ENCODE assay signal across 7 mouse cellular contexts in genomic region chr10:95562395-95562794, GRCm38 (mm10). TPM values are rescaled to one million over a fixed set of nuclear protein-coding genes. Genes with fewer than 3 reads are reported as not detected.
DNase-seq lines count a peak whose midpoint lies in the region; ATAC-seq and TF ChIP-seq lines count a peak whose summit lies in the region.

No protein-coding gene starts in this region.

- H3K4me3 ChIP-seq in lung, postnatal 0 days (ENCODE audit: low read depth, low read length) = peak overlapping the region; percentile 93
- peak overlapping the region; percentile 92 for H3K4me3 ChIP-seq in forebrain, embryonic 10.5 days
- peak overlapping the region; percentile 95 for H3K4me3 ChIP-seq in limb, embryonic 11.5 days (ENCODE audit: low read depth, low read length)
- H3K4me3 ChIP-seq in stomach, embryonic 14.5 days (ENCODE audit: low read depth, low read length) = peak overlapping the region; percentile 68

- H3K27ac ChIP-seq in lung, postnatal 0 days (ENCODE audit: low read length) = no peak overlapping the region
- peak overlapping the region; percentile 97 for H3K27ac ChIP-seq in forebrain, embryonic 10.5 days
- no peak overlapping the region for H3K27ac ChIP-seq in limb, embryonic 11.5 days (replicated peaks; ENCODE audit: low read depth, low read length)
- peak overlapping the region; percentile 90; the same call in 1 of the 2 replicates for H3K27ac ChIP-seq in stomach, embryonic 14.5 days (ENCODE audit: low read length)

- peaks cover 13% of the 10 kb centered on the region; the same call in 1 of the 2 replicates for H3K4me1 ChIP-seq in lung, postnatal 0 days (ENCODE audit: insufficient read depth, low read depth, low read length)
- H3K4me1 ChIP-seq in forebrain, embryonic 10.5 days = peaks cover 43% of the 10 kb centered on the region
- H3K4me1 ChIP-seq in limb, embryonic 11.5 days (ENCODE audit: control insufficient read depth, insufficient read depth, low read length) = peaks cover 10% of the 10 kb centered on the region; the same call in 1 of the 2 replicates
- peaks cover 26% of the 10 kb centered on the region for H3K4me1 ChIP-seq in stomach, embryonic 14.5 days (ENCODE audit: control insufficient read depth, insufficient read depth, low read length)

- TF ChIP-seq CTCF in lung, postnatal 0 days (IDR thresholded peaks at IDR 0.05) = no peak

- ATAC-seq in lung, postnatal 0 days = no peak
- no peak for ATAC-seq in limb, embryonic 11.5 days (ENCODE audit: insufficient number of reproducible peaks, low FRiP score, low TSS enrichment, low read depth)
- ATAC-seq in stomach, embryonic 14.5 days (ENCODE audit: insufficient number of reproducible peaks, insufficient read depth, low FRiP score, low read depth) = no peak

- no peaks in the 10 kb centered on the region for H3K36me3 ChIP-seq in lung, postnatal 0 days (ENCODE audit: insufficient read depth, low read length)
- H3K36me3 ChIP-seq in forebrain, embryonic 10.5 days (replicated peaks) = peaks cover 31% of the 10 kb centered on the region
- H3K36me3 ChIP-seq in limb, embryonic 11.5 days (ENCODE audit: control insufficient read depth, insufficient read depth, low read length) = no peaks in the 10 kb centered on the region
- no peaks in the 10 kb centered on the region; the same call in 1 of the 2 replicates for H3K36me3 ChIP-seq in stomach, embryonic 14.5 days (ENCODE audit: control insufficient read depth, insufficient read depth, low read length)

- H3K27me3 ChIP-seq in lung, postnatal 0 days (replicated peaks; ENCODE audit: insufficient read depth, low read length) = no peaks in the 10 kb centered on the region
- no peaks in the 10 kb centered on the region for H3K27me3 ChIP-seq in forebrain, embryonic 10.5 days (ENCODE audit: poor library complexity, severe bottlenecking)
- no peaks in the 10 kb centered on the region for H3K27me3 ChIP-seq in limb, embryonic 11.5 days (ENCODE audit: control insufficient read depth, insufficient read depth, low read length)
- H3K27me3 ChIP-seq in stomach, embryonic 14.5 days (ENCODE audit: control insufficient read depth, insufficient read depth, low read length) = no peaks in the 10 kb centered on the region

- H3K4me2 ChIP-seq in lung, postnatal 0 days (replicated peaks; ENCODE audit: low read depth, low read length) = peak overlapping the region; percentile 62
- peak overlapping the region; percentile 80 for H3K4me2 ChIP-seq in limb, embryonic 11.5 days (ENCODE audit: low read depth, severe bottlenecking)
- H3K4me2 ChIP-seq in stomach, embryonic 14.5 days (replicated peaks; ENCODE audit: low read depth, low read length) = peak overlapping the region; percentile 87

- 5% methylated on average over 8 of the region's 8 CpGs for WGBS in lung, postnatal 0 days
- WGBS in forebrain, embryonic 10.5 days = 17% methylated on average over 8 of the region's 8 CpGs
- 9% methylated on average over 8 of the region's 8 CpGs for WGBS in limb, embryonic 11.5 days
- WGBS in stomach, embryonic 14.5 days = 5% methylated on average over 8 of the region's 8 CpGs

- DNase-seq in lung, postnatal 0 days (ENCODE audit: low spot score) = no peak
- no peak for DNase-seq in lung, postnatal 4 days
- DNase-seq in forebrain, embryonic 10.5 days (ENCODE audit: extremely low spot score, low spot score) = no peak
- DNase-seq in limb, embryonic 11.5 days (ENCODE audit: low spot score) = no peak
- DNase-seq in gastrocnemius, adult 18-20 months (ENCODE audit: low spot score) = no peak
- DNase-seq in spleen, postnatal 4 days (ENCODE audit: low spot score in 2 of 2) = no peak

- H3K9ac ChIP-seq in lung, postnatal 0 days (replicated peaks; ENCODE audit: low read depth) = peak overlapping the region; percentile 81
- peak overlapping the region; percentile 95 for H3K9ac ChIP-seq in limb, embryonic 11.5 days (ENCODE audit: low read length)
- H3K9ac ChIP-seq in stomach, embryonic 14.5 days (replicated peaks; ENCODE audit: low read depth, low read length) = peak overlapping the region; percentile 90

- H3K9me3 ChIP-seq in lung, postnatal 0 days (ENCODE audit: low read length) = no peaks in the 10 kb centered on the region
- no peaks in the 10 kb centered on the region for H3K9me3 ChIP-seq in forebrain, embryonic 10.5 days
- no peaks in the 10 kb centered on the region for H3K9me3 ChIP-seq in limb, embryonic 11.5 days (ENCODE audit: control insufficient read depth, low read length)
- no peaks in the 10 kb centered on the region for H3K9me3 ChIP-seq in stomach, embryonic 14.5 days (ENCODE audit: control insufficient read depth, low read depth, low read length)

- TF ChIP-seq EP300 in lung, postnatal 0 days (IDR thresholded peaks at IDR 0.05) = no peak

RNA-seq across cellular contexts. Expression of gene Nudt4, which starts 1.6 kb away (rescaled TPM):
- polyA plus RNA-seq in lung, postnatal 0 days (2015; fragmentation: Nextera tagmentation; extraction: Ambion mirVana) = 50.3 and 53.9 TPM in 2 replicates
- 76.9 and 82.3 TPM in 2 replicates for polyA plus RNA-seq in forebrain, embryonic 10.5 days (2016; fragmentation: Nextera tagmentation; extraction: Ambion mirVana)
- 99.7 and 106 TPM in 2 replicates for polyA plus RNA-seq in limb, embryonic 11.5 days (2014; fragmentation: Nextera tagmentation; extraction: Ambion mirVana)
- polyA plus RNA-seq in stomach, embryonic 14.5 days (2014; fragmentation: Nextera tagmentation; extraction: Ambion mirVana) = 70.6 and 73.3 TPM in 2 replicates
- total RNA-seq in gastrocnemius, adult 18-20 months (2021) = 100 to 1,000 TPM; 287 to 374 TPM

RNA-seq across cellular contexts. Expression of gene Ube2n, which starts 47.5 kb away (rescaled TPM):
- polyA plus RNA-seq in lung, postnatal 0 days (2015; fragmentation: Nextera tagmentation; extraction: Ambion mirVana) = 179 and 189 TPM in 2 replicates
- 460 and 496 TPM in 2 replicates for polyA plus RNA-seq in forebrain, embryonic 10.5 days (2016; fragmentation: Nextera tagmentation; extraction: Ambion mirVana)
- 424 and 436 TPM in 2 replicates for polyA plus RNA-seq in limb, embryonic 11.5 days (2014; fragmentation: Nextera tagmentation; extraction: Ambion mirVana)
- polyA plus RNA-seq in stomach, embryonic 14.5 days (2014; fragmentation: Nextera tagmentation; extraction: Ambion mirVana) = 315 and 333 TPM in 2 replicates
- 10 to 100 TPM; 65.4 to 75.4 TPM for total RNA-seq in gastrocnemius, adult 18-20 months (2021)

Comparison
In these comparisons a context has a peak if more than half of its experiments do, and no peak if none do; other contexts are left out.
1. H3K27ac ChIP-seq: peak in forebrain, embryonic 10.5 days (single experiment) and stomach, embryonic 14.5 days (single experiment); none in lung, postnatal 0 days (single experiment) and limb, embryonic 11.5 days (single experiment).
2. Peak in every context shown above with its lines, with median percentiles within 50 percentile points of each other: H3K4me2 ChIP-seq, H3K4me3 ChIP-seq and H3K9ac ChIP-seq.